Mouse (Mus musculus): ENCODE data around the gene Smtnl2. TPM values are rescaled to one million over a fixed set of nuclear protein-coding genes. Genes with fewer than 3 reads are reported as not detected.
"Not testable (repeated sequence)": the region's sequence is repeated elsewhere in the genome, so short reads cannot be mapped to it uniquely, and the experiment has no call there.

Gene Smtnl2
- total and polyA plus RNA-seq, 3 experiments: 2.4 to 5.6 (median 2.5) TPM

DNA sequence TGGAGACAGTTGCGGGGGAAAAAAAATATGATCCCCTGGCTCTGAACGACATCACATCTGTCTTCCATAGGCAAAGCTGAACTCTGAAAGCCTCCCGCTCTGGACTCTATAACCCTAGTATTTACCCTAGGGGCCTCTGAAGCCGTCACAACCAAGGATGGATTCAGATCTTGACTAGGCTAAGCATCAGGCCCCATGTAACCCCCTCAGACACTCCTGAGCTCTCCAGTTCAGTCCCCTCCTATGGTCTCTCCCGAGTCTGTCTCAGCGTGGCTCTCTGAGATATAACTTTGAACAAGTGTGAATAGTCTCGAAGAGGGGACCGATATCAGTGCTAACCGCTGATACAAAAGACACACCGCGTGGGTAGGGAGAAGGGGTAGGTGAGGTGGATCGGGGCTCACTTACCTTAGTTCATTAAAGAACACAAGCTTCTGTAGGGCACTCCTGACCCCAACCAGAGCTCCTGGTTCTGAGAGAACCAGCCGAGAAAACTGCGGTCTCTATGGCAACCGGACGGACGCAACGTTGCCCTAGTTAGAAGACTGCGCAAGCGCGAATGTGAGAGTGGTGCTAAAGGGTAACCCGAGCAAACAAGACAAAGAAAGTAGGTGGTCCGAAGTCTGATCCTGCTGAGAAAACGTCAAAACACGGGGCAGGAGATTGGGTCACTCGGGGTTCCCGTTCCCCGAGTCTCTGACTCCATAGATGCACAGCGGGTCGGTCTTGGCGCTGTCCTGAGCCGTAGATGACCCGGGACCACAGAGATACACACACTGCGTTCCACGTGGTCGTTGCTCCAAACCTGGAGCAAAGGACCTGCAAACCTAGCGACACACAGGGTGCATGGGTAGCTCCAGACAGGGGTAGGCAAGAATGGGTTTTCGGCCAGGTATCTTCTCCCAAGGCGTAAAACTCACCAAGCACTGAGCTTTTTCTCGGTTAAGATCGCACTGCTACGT is 49.8 kb downstream of the Smtnl2 start:
- peak; percentile 75 for DNase-seq

DNA sequence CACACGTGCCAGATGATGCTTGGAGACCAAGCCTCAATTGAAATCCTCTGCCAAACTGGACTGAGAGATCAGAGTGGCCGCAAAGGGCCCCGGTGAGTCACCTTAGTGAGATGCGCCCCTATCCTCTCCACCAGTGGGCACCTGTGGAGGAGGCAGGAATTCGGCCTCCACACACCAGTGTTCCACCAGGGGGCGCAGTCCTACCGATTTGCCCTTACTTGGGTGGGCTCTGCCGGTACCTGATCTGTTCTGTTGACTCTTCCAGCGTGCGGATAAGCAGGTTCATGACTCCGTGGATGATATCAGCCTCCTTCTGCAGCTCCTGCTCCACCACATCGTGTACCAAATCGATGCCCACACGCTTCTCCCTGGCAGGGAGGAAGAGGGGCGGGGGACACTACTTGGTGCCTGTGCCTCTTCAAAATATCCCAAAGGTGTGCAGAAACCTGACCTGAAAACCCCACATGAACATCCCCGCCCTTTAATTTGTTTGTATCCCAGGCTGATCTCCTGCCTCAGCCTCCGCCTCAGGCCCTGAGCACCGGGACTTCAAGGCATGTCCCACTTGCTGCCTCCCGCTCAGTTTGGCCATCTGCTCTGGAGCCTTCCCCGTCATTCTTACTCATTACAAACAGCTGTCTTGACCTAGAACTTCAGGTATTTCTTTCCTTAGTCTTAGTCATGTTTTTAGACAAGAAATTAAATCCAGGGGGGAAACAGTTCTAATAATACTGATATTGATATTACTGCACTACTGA is 56.4 kb downstream of the Smtnl2 start:
- peak; percentile 63 for DNase-seq

DNA sequence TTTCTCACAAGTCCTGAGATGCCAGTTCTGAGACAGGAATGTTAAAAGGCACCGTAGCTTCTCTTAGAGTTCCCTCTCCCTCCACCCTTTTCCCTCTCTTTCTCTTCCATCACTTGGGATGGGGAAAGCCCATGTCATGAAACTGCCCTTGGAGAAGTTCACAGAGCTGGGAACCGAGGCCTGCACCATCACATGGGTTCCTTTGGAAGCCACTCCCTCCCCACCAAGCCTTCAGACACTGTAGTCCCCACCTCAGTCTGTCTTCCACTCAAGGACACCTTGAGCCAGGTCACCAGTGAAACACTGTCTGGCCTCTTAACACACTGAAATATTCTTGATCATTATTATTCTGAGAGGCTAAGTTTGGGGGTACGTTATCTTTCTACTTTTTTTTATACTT is 58.3 kb downstream of the Smtnl2 start:
- no peak for DNase-seq

GRCm38 (mm10) chr11:72352272-72352671 is 59.2 kb downstream of the Smtnl2 start:
- no peak for DNase-seq

DNA sequence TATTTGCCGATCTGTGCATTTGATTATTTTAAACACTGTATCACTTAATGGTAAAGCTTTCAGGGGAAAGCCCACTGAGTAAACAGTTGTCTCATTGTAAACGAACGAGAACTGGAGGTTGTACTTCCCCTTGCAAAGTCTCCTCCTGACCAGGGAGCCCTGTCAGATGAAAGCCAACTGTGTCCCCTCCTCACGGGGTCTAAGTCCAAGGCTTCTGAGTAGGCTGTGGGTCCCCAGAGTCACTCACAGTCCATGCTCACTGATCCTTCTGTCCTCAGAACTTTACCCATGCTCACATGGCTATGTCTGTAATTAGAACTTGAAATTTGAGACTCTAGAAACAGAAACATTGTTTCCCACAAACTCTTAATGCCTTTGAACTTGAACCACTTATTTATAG is 61.9 kb downstream of the Smtnl2 start:
- no peak for DNase-seq

DNA sequence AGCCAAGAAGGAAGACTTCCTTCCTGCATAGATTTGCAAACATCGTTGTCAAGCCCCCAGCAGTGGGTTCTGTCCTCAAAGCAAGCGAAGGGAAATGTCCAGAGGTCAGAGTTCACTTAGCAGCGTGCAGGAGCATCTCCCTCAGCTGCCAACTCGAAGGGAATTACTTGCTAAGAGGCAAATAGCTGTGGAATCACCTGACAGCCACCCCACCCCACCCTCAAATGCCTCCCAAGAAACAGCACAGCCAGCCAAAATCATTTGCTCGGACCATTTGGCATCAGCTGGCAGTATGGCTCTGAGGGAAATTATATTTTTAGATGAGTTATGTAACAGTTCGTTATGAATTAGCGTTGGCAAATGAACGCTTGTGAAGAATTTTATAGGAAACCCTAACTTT is 62.5 kb downstream of the Smtnl2 start:
- DNase-seq: no peak

- no peak for DNase-seq
Observed at GRCm38 (mm10) chr11:72348563-72348962, 63.0 kb downstream of the Smtnl2 start.

- no peak for DNase-seq
Observed at GRCm38 (mm10) chr11:72344486-72344885, 67.0 kb downstream of the Smtnl2 start.

DNA sequence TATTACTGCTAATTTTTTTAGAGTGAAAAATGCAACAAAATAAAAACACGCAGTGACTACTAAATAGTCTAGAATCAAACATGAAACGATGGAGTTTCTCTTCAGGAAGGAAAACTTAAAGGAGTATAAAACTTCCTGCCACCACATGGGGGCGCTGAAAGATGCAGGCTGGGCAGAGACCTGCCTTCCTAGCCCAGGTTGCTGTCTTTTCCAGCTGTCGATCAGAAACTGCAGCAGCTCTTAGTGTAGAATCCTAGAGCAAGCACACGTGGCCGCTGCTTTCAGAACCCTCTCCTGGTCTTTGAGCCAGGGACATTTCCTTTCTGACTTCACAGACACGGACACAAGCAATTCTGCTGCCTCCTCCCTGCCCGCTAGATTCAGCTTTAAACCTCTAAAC is 67.6 kb downstream of the Smtnl2 start:
- DNase-seq: peak; percentile 43

GRCm38 (mm10) chr11:72343238-72343625 is 68.3 kb downstream of the Smtnl2 start:
- DNase-seq: not testable (repeated sequence)

GRCm38 (mm10) chr11:72342549-72343237 is 68.8 kb downstream of the Smtnl2 start:
- DNase-seq: peak; percentile 63

GRCm38 (mm10) chr11:72339716-72340115 is 71.8 kb downstream of the Smtnl2 start:
- no peak for DNase-seq

Small RNAs within 50 kb of the gene (microRNA-seq; reads per million reads assigned to microRNA genes)
- 0 reads per million in 2 experiments for gene Mir6338

Other genes with a start within 250 kb of the Smtnl2 start
- gene Gm43951, start 204.9 kb downstream of the Smtnl2 start, total RNA-seq (2021): under 1 TPM; 0.35 to 0.81 TPM
- gene Gm43951, start 204.9 kb downstream of the Smtnl2 start, polyA plus RNA-seq (2012; rRNA removed): 0.15 TPM in 1 of 2 replicates, not detected in the other
- 1 to 10 TPM; 6.0 to 6.4 TPM for gene 4933427D14Rik, start 204.3 kb downstream of the Smtnl2 start, total RNA-seq (2021)
- gene 4933427D14Rik, start 204.3 kb downstream of the Smtnl2 start, polyA plus RNA-seq (2012; rRNA removed): 3.1 and 3.3 TPM in 2 replicates
- 10 to 100 TPM; 76.6 to 77.6 TPM for gene Txndc17, start 204.2 kb downstream of the Smtnl2 start, total RNA-seq (2021)
- 9.6 and 13.0 TPM in 2 replicates for gene Txndc17, start 204.2 kb downstream of the Smtnl2 start, polyA plus RNA-seq (2012; rRNA removed)
- 10 to 100 TPM in 1 of 2 experiments, 1 to 10 TPM in 1; 9.4 to 11.6 TPM for gene Med31, start 196.1 kb downstream of the Smtnl2 start, total RNA-seq (2021)
- 3.6 and 4.4 TPM in 2 replicates for gene Med31, start 196.1 kb downstream of the Smtnl2 start, polyA plus RNA-seq (2012; rRNA removed)
- gene Slc13a5, start 144.5 kb downstream of the Smtnl2 start, total RNA-seq (2021): under 1 TPM; 0.20 to 0.38 TPM
- gene Slc13a5, start 144.5 kb downstream of the Smtnl2 start, polyA plus RNA-seq (2012; rRNA removed): 0.08 and 0.12 TPM in 2 replicates
- 10 to 100 TPM; 22.3 to 28.9 TPM for gene Xaf1, start 110.1 kb downstream of the Smtnl2 start, total RNA-seq (2021)
- 26.9 and 28.1 TPM in 2 replicates for gene Xaf1, start 110.1 kb downstream of the Smtnl2 start, polyA plus RNA-seq (2012; rRNA removed)
- not detected for gene Fbxo39, start 97.3 kb downstream of the Smtnl2 start, total RNA-seq (2021)
- gene Fbxo39, start 97.3 kb downstream of the Smtnl2 start, polyA plus RNA-seq (2012; rRNA removed): 0.06 TPM in 1 of 2 replicates, not detected in the other
- gene Tekt1, start 49.3 kb downstream of the Smtnl2 start, total RNA-seq (2021): under 1 TPM; 0.21 to 0.86 TPM
- 0.07 and 0.17 TPM in 2 replicates for gene Tekt1, start 49.3 kb downstream of the Smtnl2 start, polyA plus RNA-seq (2012; rRNA removed)
- 1 to 10 TPM in 1 of 2 experiments, under 1 TPM in 1; 0.83 to 4.7 TPM for gene Ggt6, start 23.8 kb upstream of the Smtnl2 start, total RNA-seq (2021)
- 8.5 and 13.4 TPM in 2 replicates for gene Ggt6, start 23.8 kb upstream of the Smtnl2 start, polyA plus RNA-seq (2012; rRNA removed)
- gene Mybbp1a, start 29.6 kb upstream of the Smtnl2 start, total RNA-seq (2021): 10 to 100 TPM; 68.0 to 86.1 TPM
- 31.6 and 37.9 TPM in 2 replicates for gene Mybbp1a, start 29.6 kb upstream of the Smtnl2 start, polyA plus RNA-seq (2012; rRNA removed)
- 1 to 10 TPM; 2.0 to 4.2 TPM for gene Spns2, start 78.2 kb upstream of the Smtnl2 start, total RNA-seq (2021)
- 5.2 and 7.6 TPM in 2 replicates for gene Spns2, start 78.2 kb upstream of the Smtnl2 start, polyA plus RNA-seq (2012; rRNA removed)
- under 1 TPM in 1 of 2 experiments, not detected in 1; 0.10 TPM for gene Spns3, start 138.8 kb upstream of the Smtnl2 start, total RNA-seq (2021)
- 0.17 and 0.39 TPM in 2 replicates for gene Spns3, start 138.8 kb upstream of the Smtnl2 start, polyA plus RNA-seq (2012; rRNA removed)
- gene Ube2g1, start 195.6 kb upstream of the Smtnl2 start, total RNA-seq (2021): 10 to 100 TPM; 39.2 to 44.8 TPM
- gene Ube2g1, start 195.6 kb upstream of the Smtnl2 start, polyA plus RNA-seq (2012; rRNA removed): 22.0 and 24.6 TPM in 2 replicates